7 mouse cellular contexts compared by ENCODE assay signal in genomic region chr11:22002062-22002782, GRCm38 (mm10). TPM values are rescaled to one million over a fixed set of nuclear protein-coding genes. Genes with fewer than 3 reads are reported as not detected.
DNase-seq lines count a peak whose midpoint lies in the region; ATAC-seq and TF ChIP-seq lines count a peak whose summit lies in the region.

No protein-coding gene starts in this region.

- TF ChIP-seq EP300 in liver, postnatal 0 days (IDR thresholded peaks at IDR 0.05; ENCODE audit: low read depth) = no peak

- peaks cover 96% of the 10 kb centered on the region for H3K27me3 ChIP-seq in embryonic facial prominence, embryonic 13.5 days
- H3K27me3 ChIP-seq in liver, postnatal 0 days (ENCODE audit: insufficient read depth, low read length) = peaks cover 100% of the 10 kb centered on the region

- peak overlapping the region; percentile 56 for H3K4me3 ChIP-seq in embryonic facial prominence, embryonic 13.5 days
- peak overlapping the region; percentile 54 for H3K4me3 ChIP-seq in liver, postnatal 0 days (ENCODE audit: low read depth, low read length)

- under 1% methylated on average over 34 of the region's 34 CpGs for WGBS in embryonic facial prominence, embryonic 13.5 days
- WGBS in liver, postnatal 0 days (ENCODE audit: insufficient replicate concordance) = under 1% methylated on average over 26 of the region's 34 CpGs

- no peak for ATAC-seq in embryonic facial prominence, embryonic 13.5 days (ENCODE audit: insufficient number of reproducible peaks, insufficient read depth, low FRiP score, low TSS enrichment, low read depth)
- ATAC-seq in liver, postnatal 0 days = no peak

- peak; percentile 20 for DNase-seq in right cerebral cortex, postnatal 25 days
- DNase-seq in right cerebral cortex, adult 18-20 months = no peak
- peak; percentile 58 for DNase-seq in heart, postnatal 4 days
- peak; percentile 48 for DNase-seq in liver, postnatal 0 days
- DNase-seq in yolk sac, embryonic 10.5 days (ENCODE audit: low spot score) = peak; percentile 29
- no peak for DNase-seq in right cerebral cortex, postnatal 14 days

- H3K9ac ChIP-seq in embryonic facial prominence, embryonic 13.5 days = peak overlapping the region; percentile 76
- no peak overlapping the region for H3K9ac ChIP-seq in liver, postnatal 0 days (replicated peaks)

- H3K4me2 ChIP-seq in embryonic facial prominence, embryonic 13.5 days = peak overlapping the region; percentile 89
- H3K4me2 ChIP-seq in liver, postnatal 0 days (ENCODE audit: low read depth, low read length) = peak overlapping the region; percentile 82

- peaks cover 44% of the 10 kb centered on the region for H3K4me1 ChIP-seq in embryonic facial prominence, embryonic 13.5 days
- H3K4me1 ChIP-seq in liver, postnatal 0 days (ENCODE audit: insufficient read depth) = peaks cover 21% of the 10 kb centered on the region

- H3K9me3 ChIP-seq in embryonic facial prominence, embryonic 13.5 days = no peaks in the 10 kb centered on the region
- H3K9me3 ChIP-seq in liver, postnatal 0 days (ENCODE audit: low read length) = no peaks in the 10 kb centered on the region

- no peak for TF ChIP-seq CTCF in liver, postnatal 0 days (IDR thresholded peaks at IDR 0.05; ENCODE audit: low read depth)

- peak overlapping the region; percentile 76 for H3K27ac ChIP-seq in embryonic facial prominence, embryonic 13.5 days
- H3K27ac ChIP-seq in liver, postnatal 0 days (ENCODE audit: low read depth) = no peak overlapping the region

- H3K36me3 ChIP-seq in embryonic facial prominence, embryonic 13.5 days = no peaks in the 10 kb centered on the region
- no peaks in the 10 kb centered on the region for H3K36me3 ChIP-seq in liver, postnatal 0 days (replicated peaks; ENCODE audit: insufficient read depth, low read length)

RNA-seq across cellular contexts. Expression of gene Otx1, which starts 0.5 kb away (rescaled TPM):
- 9.5 and 10.0 TPM in 2 replicates for polyA plus RNA-seq in embryonic facial prominence, embryonic 13.5 days (2015; fragmentation: Nextera tagmentation; extraction: Ambion mirVana)
- under 1 TPM in 1 of 2 experiments, not detected in 1; 0.09 TPM for total RNA-seq in heart, postnatal 4 days (2021)
- not detected in 2 replicates for polyA plus RNA-seq in liver, postnatal 0 days (2015; fragmentation: Nextera tagmentation; extraction: Ambion mirVana)

Comparison
In these comparisons a context has a peak if more than half of its experiments do, and no peak if none do; other contexts are left out.
1. DNase-seq: peak in right cerebral cortex, postnatal 25 days (single experiment), heart, postnatal 4 days (single experiment), liver, postnatal 0 days (single experiment) and yolk sac, embryonic 10.5 days (single experiment); none in right cerebral cortex, adult 18-20 months (single experiment) and right cerebral cortex, postnatal 14 days (single experiment).
2. RNA of gene Otx1, which starts 0.5 kb away (polyA plus RNA-seq): 9.5 to 10.0 TPM in embryonic facial prominence, embryonic 13.5 days; not detected in liver, postnatal 0 days; every median in the first group is over 10 times any median in the second.